Mouse (Mus musculus) G1E (cell line): Measurements from ENCODE around the gene Slc4a8.

Source experiments
- CTCF ChIP-seq: IDR thresholded peaks from 2 replicates; pipeline ENCODE4 v1.5.1; 2012; ENCODE audit warnings: low read depth, low read length, inconsistent platforms, mixed read lengths
- GATA1 ChIP-seq: IDR thresholded peaks from 2 replicates; pipeline ENCODE4 v1.6.1; 2012; ENCODE audit warnings: borderline replicate concordance, low read length, inconsistent platforms, mixed read lengths
- GATA2 ChIP-seq: IDR thresholded peaks from 2 replicates; pipeline ENCODE4 v1.6.1; 2012; ENCODE audit warnings: low read depth, low read length, inconsistent platforms, borderline replicate concordance
- POLR2AphosphoS5 ChIP-seq: IDR thresholded peaks from 2 replicates; pipeline ENCODE4 v1.6.1; 2012; ENCODE audit warnings: low read depth, low read length, inconsistent platforms; ENCODE audit not compliant: insufficient replicate concordance
- TAL1 ChIP-seq: conservative IDR thresholded peaks from 2 replicates; pipeline ENCODE4 v1.6.1; 2012; ENCODE audit warnings: low read depth, low read length, inconsistent platforms, mixed read lengths

DNA sequence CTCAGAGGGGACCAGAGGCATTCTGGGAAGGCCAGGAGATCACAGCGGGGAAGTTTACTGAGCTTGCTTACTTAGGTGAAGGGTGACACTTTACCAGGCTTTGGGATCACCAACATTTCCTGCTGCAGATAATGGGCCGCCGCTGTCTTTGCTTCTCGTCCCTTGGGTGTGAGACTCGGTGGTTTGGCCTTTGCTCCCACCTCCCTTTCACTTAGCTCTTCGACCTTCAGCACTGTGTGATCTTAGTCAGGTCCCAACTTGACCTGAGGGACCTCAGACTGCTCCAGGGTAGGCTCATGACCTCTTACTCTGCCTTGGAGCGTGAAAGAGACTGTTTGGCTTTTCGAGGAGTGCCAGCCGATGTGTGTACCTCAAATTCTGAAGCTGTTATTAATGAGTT is 30.5 kb upstream of the Slc4a8 start:
- TF ChIP-seq CTCF (no peak), GATA1 (no peak), TAL1 (no peak), POLR2AphosphoS5 (no peak), GATA2 (no peak)
